Mouse (Mus musculus): Measurements from ENCODE around the gene Fancd2. TPM values are rescaled to one million over a fixed set of nuclear protein-coding genes. Genes with fewer than 3 reads are reported as not detected.

Fancd2 gene
- polyA plus RNA-seq, 1 experiment from 2014 or later, result 4.3 TPM

DNA sequence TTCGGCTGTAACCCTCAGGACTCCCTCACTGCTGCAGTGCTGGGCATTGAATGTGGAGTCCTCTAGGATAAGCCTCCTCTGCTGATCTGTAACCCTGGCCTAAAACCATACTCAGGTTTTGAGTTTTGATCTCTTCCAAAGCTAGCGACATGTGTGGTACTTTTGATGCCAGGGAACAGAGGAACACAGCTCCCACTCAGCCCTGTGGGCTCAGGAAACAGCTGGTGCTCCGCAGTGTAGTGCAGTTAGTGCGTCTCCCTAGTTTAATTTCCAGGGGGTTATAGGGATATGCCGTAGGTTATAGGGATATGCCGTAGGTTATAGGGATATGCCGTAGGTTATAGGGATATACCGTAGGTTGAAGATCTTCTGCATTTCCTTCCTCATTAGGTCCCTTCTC is 83.5 kb downstream of the Fancd2 start:
- ATAC-seq, result no peak
- Histone ChIP-seq H3K27ac (ENCODE audit: low read length) (no peak overlapping the region), H3K27me3 (replicated peaks; ENCODE audit: control insufficient read depth, insufficient read depth, low read length) (no peaks in the 10 kb centered on the region), H3K4me2 (ENCODE audit: low read length) (no peak overlapping the region), H3K4me1 (replicated peaks; ENCODE audit: control insufficient read depth, insufficient read depth, low read length) (no peaks in the 10 kb centered on the region), H3K9me3 (ENCODE audit: control insufficient read depth, low read length) (no peaks in the 10 kb centered on the region), H3K36me3 (ENCODE audit: control insufficient read depth, insufficient read depth) (peaks cover 31% of the 10 kb centered on the region), H3K9ac (replicated peaks; ENCODE audit: low read depth, low read length) (no peak overlapping the region), H3K4me3 (replicated peaks; ENCODE audit: low read length) (no peak overlapping the region)
- WGBS, result 94% methylated on average over 8 of the region's 8 CpGs

DNA sequence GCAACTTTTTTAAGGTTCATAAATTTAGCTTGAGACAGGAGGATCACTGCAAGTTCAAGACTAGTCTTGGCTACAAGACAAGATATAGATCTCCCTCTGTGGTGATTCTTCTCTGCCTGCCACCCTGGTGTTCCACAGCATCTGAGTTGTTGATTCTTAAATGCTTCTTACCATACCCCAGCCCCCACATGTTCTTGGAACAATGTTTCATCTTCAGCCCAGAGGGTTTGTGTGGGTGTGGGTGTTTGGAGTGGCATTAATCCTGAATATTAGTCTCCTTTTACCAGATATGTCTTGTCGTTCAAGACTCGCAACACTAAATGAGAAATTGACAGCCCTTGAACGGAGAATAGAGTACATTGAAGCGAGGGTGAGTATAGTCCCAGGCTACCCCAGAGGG is 84.0 kb downstream of the Fancd2 start:
- Histone ChIP-seq H3K9me3 (ENCODE audit: control insufficient read depth, low read length) (no peaks in the 10 kb centered on the region), H3K27me3 (replicated peaks; ENCODE audit: control insufficient read depth, insufficient read depth, low read length) (no peaks in the 10 kb centered on the region), H3K4me1 (replicated peaks; ENCODE audit: control insufficient read depth, insufficient read depth, low read length) (no peaks in the 10 kb centered on the region), H3K4me3 (replicated peaks; ENCODE audit: low read length) (no peak overlapping the region), H3K27ac (ENCODE audit: low read length) (no peak overlapping the region), H3K36me3 (ENCODE audit: control insufficient read depth, insufficient read depth) (peaks cover 28% of the 10 kb centered on the region), H3K9ac (replicated peaks; ENCODE audit: low read depth, low read length) (no peak overlapping the region), H3K4me2 (ENCODE audit: low read length) (no peak overlapping the region)
- ATAC-seq, result no peak
- 96% methylated on average over 4 of the region's 4 CpGs for WGBS

DNA sequence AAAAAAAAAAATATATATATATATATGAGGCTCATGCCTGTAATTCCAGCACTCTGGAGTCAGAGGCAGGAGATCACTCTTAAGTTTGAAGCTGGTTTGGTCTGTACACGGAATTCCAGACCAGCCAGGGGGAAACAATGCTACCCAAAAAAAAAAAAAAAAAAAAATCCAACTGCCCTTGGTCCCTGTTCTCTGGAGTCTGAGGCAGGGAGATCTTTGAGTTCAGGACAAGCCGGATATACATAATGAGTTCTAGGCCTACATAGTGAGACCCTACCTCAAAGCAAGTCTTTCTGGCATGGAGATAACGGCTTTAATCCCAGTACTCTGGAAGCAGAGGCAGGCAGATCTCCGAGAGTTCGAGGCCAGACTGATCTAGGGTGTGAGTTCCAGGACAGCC is 91.9 kb downstream of the Fancd2 start:
- peak overlapping the region; percentile 57 for H3K4me2 ChIP-seq (ENCODE audit: low read length)
- H3K4me3 ChIP-seq (replicated peaks; ENCODE audit: low read length), result peak overlapping the region; percentile 81
- no peaks in the 10 kb centered on the region for H3K27me3 ChIP-seq (replicated peaks; ENCODE audit: control insufficient read depth, insufficient read depth, low read length)
- 73% methylated on average over 5 of the region's 5 CpGs for WGBS
- no peak overlapping the region for H3K27ac ChIP-seq (ENCODE audit: low read length)
- no peak for ATAC-seq
- 0 out of 2 replicates have a peak, but pooled peaks cover 4% of the 10 kb centered on the region for H3K36me3 ChIP-seq (ENCODE audit: control insufficient read depth, insufficient read depth)
- H3K9ac ChIP-seq (replicated peaks; ENCODE audit: low read depth, low read length), result peak overlapping the region; percentile 89; the same call in 1 of the 2 replicates
- peaks cover 11% of the 10 kb centered on the region for H3K4me1 ChIP-seq (replicated peaks; ENCODE audit: control insufficient read depth, insufficient read depth, low read length)
- H3K9me3 ChIP-seq (ENCODE audit: control insufficient read depth, low read length), result no peaks in the 10 kb centered on the region

DNA sequence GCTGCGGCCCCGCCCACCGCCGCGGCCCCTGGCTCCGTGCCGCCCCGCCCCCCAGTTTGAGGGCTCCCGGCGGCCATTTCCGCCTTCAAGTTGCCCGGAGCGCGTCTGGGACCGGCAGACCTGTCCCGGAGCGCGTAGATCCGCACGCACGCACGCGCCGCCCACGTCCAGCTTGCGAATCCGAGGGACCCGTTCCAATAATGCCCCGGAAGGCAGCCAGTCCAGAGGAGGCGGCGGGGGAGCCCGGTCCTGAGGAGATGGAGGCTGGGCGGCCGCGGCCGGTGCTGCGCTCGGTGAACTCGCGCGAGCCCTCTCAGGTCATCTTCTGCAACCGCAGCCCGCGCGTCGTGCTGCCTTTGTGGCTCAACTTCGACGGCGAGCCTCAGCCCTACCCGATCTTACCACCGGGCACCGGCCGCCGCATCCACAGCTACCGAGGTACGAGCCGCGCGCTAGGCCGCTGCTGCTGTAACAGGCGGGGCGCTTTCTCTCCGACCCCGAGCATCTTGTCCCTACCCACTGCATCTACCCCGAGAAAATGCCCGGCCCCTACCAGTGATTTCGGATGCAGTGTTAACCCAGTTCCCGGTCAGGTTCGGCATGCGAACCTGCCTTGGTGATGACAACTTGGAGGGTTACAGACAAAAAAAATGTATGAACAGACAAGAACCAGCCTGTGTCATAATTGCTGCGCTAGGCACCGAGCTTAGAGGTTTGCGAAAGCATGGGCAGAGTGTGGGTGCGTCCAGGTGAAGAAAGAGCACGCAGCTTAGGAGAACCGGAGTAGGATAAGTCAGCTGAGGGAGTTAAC is 92.7 kb downstream of the Fancd2 start, which contains the start of gene Vhl:
Vhl (plus strand) TSS at position 19 of the 811 bp plus-strand sequence.
- H3K9ac ChIP-seq (replicated peaks; ENCODE audit: low read depth, low read length), result peak within 1 kb of the TSS; percentile 89
- peak; percentile 87 for ATAC-seq
- no peaks in the 10 kb centered on the region for H3K9me3 ChIP-seq (ENCODE audit: control insufficient read depth, low read length)
- H3K36me3 ChIP-seq (ENCODE audit: control insufficient read depth, insufficient read depth), result peaks cover 7% of the 10 kb centered on the region; the same call in 1 of the 2 replicates
- peak within 1 kb of the TSS; percentile 81 for H3K4me3 ChIP-seq (replicated peaks; ENCODE audit: low read length)
- peaks cover 11% of the 10 kb centered on the region for H3K4me1 ChIP-seq (replicated peaks; ENCODE audit: control insufficient read depth, insufficient read depth, low read length)
- peak within 1 kb of the TSS; percentile 82 for H3K27ac ChIP-seq (ENCODE audit: low read length)
- WGBS, result under 1% methylated on average over 76 of the region's 76 CpGs
- H3K27me3 ChIP-seq (replicated peaks; ENCODE audit: control insufficient read depth, insufficient read depth, low read length), result no peaks in the 10 kb centered on the region
- H3K4me2 ChIP-seq (ENCODE audit: low read length), result peak within 1 kb of the TSS; percentile 57

DNA sequence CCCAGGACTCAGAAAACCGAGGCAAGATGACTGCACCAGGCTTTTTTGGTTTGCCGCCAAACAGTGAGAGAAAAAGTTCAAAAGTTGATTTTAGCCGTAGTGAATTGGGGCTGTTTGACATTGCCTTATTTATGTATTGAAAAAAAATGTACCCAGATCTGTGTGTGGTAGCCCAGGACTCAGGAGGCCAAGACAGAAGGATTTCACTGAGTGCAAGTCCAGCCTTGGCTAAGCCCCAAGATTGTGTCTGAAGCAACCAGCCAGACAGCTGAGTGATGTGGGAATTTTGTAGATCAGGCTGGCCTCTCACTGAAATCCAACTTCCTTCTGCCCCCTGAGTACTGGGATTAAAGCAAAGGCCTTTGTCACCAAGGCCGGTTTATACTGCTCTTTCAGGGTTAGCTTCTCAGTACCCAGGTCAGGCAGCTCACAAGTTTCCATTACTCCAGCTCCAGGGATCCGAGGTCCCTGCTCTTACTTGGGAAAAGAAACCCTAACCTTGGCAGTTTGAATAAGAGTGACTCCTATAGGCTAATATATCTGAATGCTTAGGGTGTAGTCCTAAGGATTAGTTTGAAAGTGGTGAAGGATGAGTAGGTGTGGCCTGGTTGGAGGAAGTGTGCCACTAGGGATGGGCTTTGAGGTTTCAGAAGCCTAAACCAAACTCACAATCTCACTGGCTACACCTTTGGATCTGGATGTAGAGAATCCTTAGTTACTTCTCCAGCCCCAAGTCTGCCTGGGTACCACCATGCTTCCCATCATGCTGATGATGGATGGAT is 93.7 kb downstream of the Fancd2 start:
- H3K4me1 ChIP-seq (replicated peaks; ENCODE audit: control insufficient read depth, insufficient read depth, low read length), result peaks cover 11% of the 10 kb centered on the region
- H3K27me3 ChIP-seq (replicated peaks; ENCODE audit: control insufficient read depth, insufficient read depth, low read length), result no peaks in the 10 kb centered on the region
- peak overlapping the region; percentile 57 for H3K4me2 ChIP-seq (ENCODE audit: low read length)
- H3K27ac ChIP-seq (ENCODE audit: low read length), result no peak overlapping the region
- H3K9ac ChIP-seq (replicated peaks; ENCODE audit: low read depth, low read length), result peak overlapping the region; percentile 89
- H3K36me3 ChIP-seq (ENCODE audit: control insufficient read depth, insufficient read depth), result peaks cover 17% of the 10 kb centered on the region
- 29% methylated on average over 5 of the region's 5 CpGs for WGBS
- no peaks in the 10 kb centered on the region for H3K9me3 ChIP-seq (ENCODE audit: control insufficient read depth, low read length)
- H3K4me3 ChIP-seq (replicated peaks; ENCODE audit: low read length), result peak overlapping the region; percentile 81
- ATAC-seq, result no peak

DNA sequence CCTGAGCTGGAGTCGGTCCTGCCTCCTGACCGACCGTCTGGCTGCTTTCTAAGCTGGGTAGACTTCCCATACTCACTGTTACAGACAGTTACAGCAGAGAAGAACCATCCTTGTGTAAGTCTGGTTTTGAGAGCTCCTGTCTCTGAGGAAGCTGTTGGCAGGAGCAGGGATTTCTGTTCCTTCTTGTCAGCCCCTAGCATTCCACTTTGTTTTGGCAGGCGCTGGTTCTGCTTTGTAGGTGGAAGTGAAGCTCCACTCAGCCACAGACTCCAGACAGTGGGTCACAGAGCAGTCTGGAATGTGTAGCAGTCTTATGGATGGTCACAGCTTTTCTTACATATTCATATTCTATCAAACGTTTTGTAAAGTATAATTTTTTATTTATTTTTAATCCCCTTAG is 98.8 kb downstream of the Fancd2 start:
- no peak overlapping the region for H3K27ac ChIP-seq (ENCODE audit: low read length)

DNA sequence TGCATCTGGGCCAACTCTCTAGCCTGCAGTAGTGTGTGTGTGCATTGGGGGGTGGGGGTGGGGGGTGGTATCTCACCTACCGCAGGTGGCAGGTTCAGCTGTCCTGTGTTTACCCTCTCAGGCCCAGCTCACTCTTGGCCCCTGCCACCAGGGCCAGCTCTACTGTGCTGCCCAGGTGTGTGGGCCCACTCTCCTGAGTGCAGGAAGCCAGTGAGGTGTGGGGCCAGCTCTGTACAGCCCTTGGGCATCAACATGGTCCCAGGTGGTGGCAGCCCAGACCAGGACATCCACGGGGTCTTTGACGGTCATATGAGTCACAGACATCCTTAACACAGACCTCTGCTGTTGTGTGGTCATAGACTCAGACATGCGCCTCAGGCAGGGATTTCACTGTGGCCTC is 101.4 kb downstream of the Fancd2 start:
- peaks cover 27% of the 10 kb centered on the region for H3K36me3 ChIP-seq (ENCODE audit: control insufficient read depth, insufficient read depth)
- no peaks in the 10 kb centered on the region for H3K4me1 ChIP-seq (replicated peaks; ENCODE audit: control insufficient read depth, insufficient read depth, low read length)
- WGBS, result 96% methylated on average over 4 of the region's 4 CpGs
- no peaks in the 10 kb centered on the region for H3K27me3 ChIP-seq (replicated peaks; ENCODE audit: control insufficient read depth, insufficient read depth, low read length)
- no peak overlapping the region for H3K9ac ChIP-seq (replicated peaks; ENCODE audit: low read depth, low read length)
- no peak overlapping the region for H3K4me2 ChIP-seq (ENCODE audit: low read length)
- H3K4me3 ChIP-seq (replicated peaks; ENCODE audit: low read length), result no peak overlapping the region
- no peaks in the 10 kb centered on the region for H3K9me3 ChIP-seq (ENCODE audit: control insufficient read depth, low read length)
- ATAC-seq, result no peak
- no peak overlapping the region for H3K27ac ChIP-seq (ENCODE audit: low read length)

More for the DNA sequence above, 98.8 kb downstream of the Fancd2 start:
- H3K4me2 ChIP-seq (ENCODE audit: low read length), result no peak overlapping the region
- no peak overlapping the region for H3K9ac ChIP-seq (replicated peaks; ENCODE audit: low read depth, low read length)
- H3K4me3 ChIP-seq (replicated peaks; ENCODE audit: low read length), result no peak overlapping the region
- no peak for ATAC-seq
- peaks cover 5% of the 10 kb centered on the region for H3K4me1 ChIP-seq (replicated peaks; ENCODE audit: control insufficient read depth, insufficient read depth, low read length)
- H3K36me3 ChIP-seq (ENCODE audit: control insufficient read depth, insufficient read depth), result peaks cover 27% of the 10 kb centered on the region
- H3K9me3 ChIP-seq (ENCODE audit: control insufficient read depth, low read length), result no peaks in the 10 kb centered on the region
- 82% methylated on average over 5 of the region's 5 CpGs for WGBS
- H3K27me3 ChIP-seq (replicated peaks; ENCODE audit: control insufficient read depth, insufficient read depth, low read length), result no peaks in the 10 kb centered on the region

DNA sequence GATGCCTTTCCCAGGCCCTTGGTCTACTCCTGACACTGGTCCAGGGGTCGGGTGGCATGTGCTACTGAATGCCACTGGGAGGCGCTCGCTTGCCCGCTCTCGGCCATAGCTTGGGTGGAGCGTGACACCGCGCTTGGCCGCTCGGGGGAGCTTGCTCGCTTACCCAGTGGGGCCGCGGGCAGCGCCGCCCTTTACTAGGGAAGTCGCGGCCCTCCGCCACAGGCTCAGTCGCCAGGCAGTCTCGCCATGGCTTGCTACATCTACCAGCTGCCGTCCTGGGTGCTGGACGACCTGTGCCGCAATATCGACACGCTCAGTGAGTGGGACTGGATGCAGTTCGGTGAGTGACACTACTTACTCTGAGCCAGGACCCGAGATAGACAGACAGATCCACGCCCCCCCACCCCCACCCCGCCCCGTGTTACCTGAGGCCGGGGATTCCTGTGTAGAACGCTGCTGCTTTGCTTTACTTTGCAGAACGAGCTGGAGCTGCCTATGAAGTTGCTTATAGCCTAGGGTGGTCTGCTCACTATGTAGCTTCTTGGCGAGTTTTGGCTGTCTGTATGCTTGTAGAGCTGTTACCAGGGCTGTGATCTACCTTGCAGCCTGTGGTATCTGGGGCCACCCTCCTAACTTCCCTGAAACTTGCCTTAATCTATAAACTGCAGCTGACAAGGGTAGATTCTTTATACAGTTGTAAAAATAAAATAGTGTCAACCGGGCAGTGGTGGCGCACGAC is 107.0 kb downstream of the Fancd2 start, which contains the start of gene Irak2:
Irak2 (plus strand) TSS at position 166 of the 739 bp plus-strand sequence.
- Histone ChIP-seq H3K9ac (replicated peaks; ENCODE audit: low read depth, low read length) (peak within 1 kb of the TSS; percentile 69), H3K9me3 (ENCODE audit: control insufficient read depth, low read length) (no peaks in the 10 kb centered on the region), H3K27me3 (replicated peaks; ENCODE audit: control insufficient read depth, insufficient read depth, low read length) (no peaks in the 10 kb centered on the region), H3K36me3 (ENCODE audit: control insufficient read depth, insufficient read depth) (no peaks in the 10 kb centered on the region), H3K27ac (ENCODE audit: low read length) (no peak within 1 kb of the TSS), H3K4me3 (replicated peaks; ENCODE audit: low read length) (peak within 1 kb of the TSS; percentile 51), H3K4me2 (ENCODE audit: low read length) (peak within 1 kb of the TSS; percentile 68), H3K4me1 (replicated peaks; ENCODE audit: control insufficient read depth, insufficient read depth, low read length) (peaks cover 6% of the 10 kb centered on the region; the same call in 1 of the 2 replicates)
- ATAC-seq, result peak; percentile 95
- 9% methylated on average over 37 of the region's 37 CpGs for WGBS

Measured in forebrain, embryonic 16.5 days (tissue).